Mouse (Mus musculus) thymus, adult 2 months (tissue): ENCODE data around the gene Gm20696.

Experiments used
- CTCF ChIP-seq: fragments of 200-500 bp; IDR thresholded peaks from 2 replicates; pipeline ENCODE4 v1.5.1; 2012; ENCODE audit warnings: mild to moderate bottlenecking, control low read depth, low read length, moderate library complexity, borderline replicate concordance; ENCODE audit not compliant: control insufficient read depth, poor library complexity, insufficient read depth; ENCODE audit errors: extremely low read depth
- POLR2A ChIP-seq: fragments of 200-500 bp; IDR thresholded peaks from 2 replicates; pipeline ENCODE4 v1.6.1; 2012; ENCODE audit warnings: mild to moderate bottlenecking, low read length, control low read depth, moderate library complexity; ENCODE audit not compliant: control insufficient read depth, poor library complexity, insufficient read depth; ENCODE audit errors: extremely low read depth

- no peak for TF ChIP-seq CTCF
- no peak for TF ChIP-seq POLR2A
These were observed 147.5 kb downstream of the Gm20696 start for GRCm38 (mm10) chr6:99519052-99519451.
